Mouse (Mus musculus) bone marrow macrophage, adult 2 months (primary cell): ENCODE data around the gene Slc25a48.

Experiments used
- CTCF ChIP-seq: IDR thresholded peaks from 2 replicates; pipeline ENCODE4 v1.5.1; 2012; ENCODE audit warnings: low read depth, mild to moderate bottlenecking, low read length, moderate library complexity
- POLR2A ChIP-seq: IDR thresholded peaks from 2 replicates; pipeline ENCODE4 v1.6.1; 2012; ENCODE audit warnings: mild to moderate bottlenecking, low read depth, low read length, borderline replicate concordance

GRCm38 (mm10) chr13:56501866-56502420, 63.8 kb downstream of the Slc25a48 start:
- TF ChIP-seq CTCF (no peak), POLR2A (no peak)
